Mouse (Mus musculus) heart, postnatal 0 days (tissue): ENCODE data around the gene Tnfrsf21. TPM values are rescaled to one million over a fixed set of nuclear protein-coding genes. Genes with fewer than 3 reads are reported as not detected.

Experiments
- ATAC-seq: fragments of 200-750 bp; cut with Nextera tagmentation; 2 replicates; pipeline ENCODE4 v1.8.0; 2017; ENCODE audit warnings: low read depth, moderate number of reproducible peaks, moderate library complexity; ENCODE audit not compliant: insufficient read depth
- DNase-seq: peaks from one replicate; pipeline ENCODE4 v3.0.0-alpha.2; 2016; ENCODE audit warnings: low spot score
- H3K27ac ChIP-seq: fragments of 300-500 bp; sonication (generic); 2 replicates; pipeline ENCODE4 v1.5.1; 2014; ENCODE audit warnings: low read depth, mild to moderate bottlenecking
- H3K27me3 ChIP-seq: fragments of 300-500 bp; sonication (generic); 2 replicates; pipeline ENCODE4 v1.6.1; 2014; ENCODE audit warnings: low read length, mixed read lengths; ENCODE audit not compliant: control insufficient read depth, insufficient read depth
- H3K36me3 ChIP-seq: fragments of 300-500 bp; sonication (generic); replicated peaks from 2 replicates; pipeline ENCODE4 v1.6.1; 2014; ENCODE audit warnings: low read length, mixed read lengths; ENCODE audit not compliant: control insufficient read depth, insufficient read depth
- H3K4me1 ChIP-seq: fragments of 300-500 bp; sonication (generic); 2 replicates; pipeline ENCODE4 v1.6.1; 2014; ENCODE audit warnings: antibody characterized with exemption; ENCODE audit not compliant: control insufficient read depth, insufficient read depth
- H3K4me2 ChIP-seq: fragments of 300-500 bp; sonication (generic); 2 replicates; pipeline ENCODE4 v1.6.1; 2014; ENCODE audit warnings: low read depth, mild to moderate bottlenecking, low read length, moderate library complexity
- H3K4me3 ChIP-seq: fragments of 300-500 bp; sonication (generic); 2 replicates; pipeline ENCODE4 v1.5.1; 2014; ENCODE audit warnings: low read depth, low read length
- H3K9ac ChIP-seq: fragments of 300-500 bp; sonication (generic); replicated peaks from 2 replicates; pipeline ENCODE4 v1.6.1; 2014; ENCODE audit warnings: low read depth, low read length, mixed read lengths
- H3K9me3 ChIP-seq: fragments of 300-500 bp; sonication (generic); replicated peaks from 2 replicates; pipeline ENCODE4 v1.6.1; 2016; ENCODE audit warnings: low read length; ENCODE audit not compliant: control insufficient read depth
- CTCF ChIP-seq: IDR thresholded peaks from 2 replicates; pipeline ENCODE4 v1.5.1; 2016; ENCODE audit warnings: antibody characterized with exemption, control low read depth, low read depth
- EP300 ChIP-seq: IDR thresholded peaks from 2 replicates; pipeline ENCODE4 v1.6.1; 2016; ENCODE audit warnings: antibody characterized with exemption, low read depth
- WGBS: fragments of 180-500 bp; shearing (Covaris S2); extraction: QIAGEN DNeasy Blood & Tissue Kit; methylation state at CpG from one replicate; pipeline ENCODE4 v1.1.7; 2014; 5-methylcytosine and 5-hydroxymethylcytosine counted together
- polyA plus RNA-seq: library from polyadenylated mRNA; unstranded; fragments of >200 nt; fragmentation: Nextera tagmentation; extraction: Ambion mirVana; gene quantifications from 2 replicates; pipeline ENCODE4 v1.2.1, GENCODE M21; 2015
- total RNA-seq: library from RNA; depleted of rRNA; stranded (reverse); fragments of >200 nt; gene quantifications from 2 replicates; pipeline ENCODE4 v1.2.3, GENCODE M21; 2014; ENCODE audit warnings: low replicate concordance

The Tnfrsf21 gene
- total and polyA plus RNA-seq, 2 experiments from 2014 or later = 6.3 to 8.2 TPM

DNA sequence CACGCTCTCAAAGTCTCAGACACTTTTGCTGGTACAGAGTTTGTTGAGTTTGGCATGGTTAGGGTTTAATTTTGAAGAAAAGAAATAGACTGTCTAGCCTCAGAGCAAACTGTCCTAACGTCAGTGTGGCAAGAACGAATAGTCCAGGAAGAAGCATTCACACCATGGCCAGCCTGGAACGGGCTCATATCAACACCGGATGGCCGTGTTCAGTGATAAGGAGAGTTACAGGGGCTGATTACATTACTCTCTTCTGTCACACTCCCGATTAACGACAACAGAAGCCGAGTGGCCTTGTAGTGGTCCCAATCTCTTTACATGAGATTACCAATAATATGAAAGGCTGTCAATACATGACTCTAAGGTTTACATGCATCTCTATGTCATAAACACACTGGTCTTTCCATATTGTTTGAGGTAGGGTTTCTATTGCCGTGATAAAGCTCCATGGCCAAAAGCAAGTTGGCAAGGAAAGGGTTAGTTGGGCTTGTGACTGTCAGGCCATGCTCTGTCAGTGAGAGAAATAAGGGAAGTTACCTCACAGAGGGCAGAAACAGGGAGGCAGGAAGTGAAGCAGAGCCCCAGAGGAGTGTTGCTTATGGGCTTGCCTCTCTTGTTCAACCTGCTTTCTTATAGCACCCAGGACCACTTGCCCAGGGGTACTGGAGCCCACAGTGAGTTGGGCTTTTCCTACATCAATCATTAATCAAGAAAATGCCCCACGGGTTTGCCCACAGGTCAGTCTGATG is 42.1 kb downstream of the Tnfrsf21 start:
- H3K9ac ChIP-seq = no peak overlapping the region
- H3K9me3 ChIP-seq = no peaks in the 10 kb centered on the region
- H3K27ac ChIP-seq = no peak overlapping the region
- H3K4me2 ChIP-seq = no peak overlapping the region
- TF ChIP-seq CTCF (no peak), EP300 (no peak)
- no peak for ATAC-seq
- DNase-seq = no peak
- no peaks in the 10 kb centered on the region for H3K27me3 ChIP-seq
- 28% methylated on average over 11 of the region's 11 CpGs for WGBS
- H3K4me3 ChIP-seq = no peak overlapping the region
- H3K36me3 ChIP-seq = no peaks in the 10 kb centered on the region
- H3K4me1 ChIP-seq = peaks cover 5% of the 10 kb centered on the region; the same call in 1 of the 2 replicates

DNA sequence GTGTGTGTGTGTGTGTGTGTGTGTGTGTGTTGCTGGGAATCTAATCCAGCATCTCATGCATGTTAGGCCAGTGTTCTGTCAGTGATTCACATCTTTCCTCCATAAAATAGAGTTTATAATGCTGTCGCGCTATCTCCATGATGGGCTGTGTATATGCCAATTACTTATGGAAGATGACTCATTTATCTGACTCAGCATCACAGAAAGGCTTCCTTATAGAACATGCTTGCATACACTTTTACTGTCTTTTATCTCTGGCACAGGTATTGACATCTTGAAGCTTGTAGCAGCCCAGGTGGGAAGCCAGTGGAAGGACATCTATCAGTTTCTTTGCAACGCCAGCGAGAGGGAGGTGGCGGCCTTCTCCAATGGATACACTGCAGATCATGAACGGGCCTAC is 48.4 kb downstream of the Tnfrsf21 start:
- WGBS = 90% methylated on average over 6 of the region's 6 CpGs
- Histone ChIP-seq H3K4me2 (no peak overlapping the region), H3K27me3 (no peaks in the 10 kb centered on the region), H3K4me1 (no peaks in the 10 kb centered on the region), H3K27ac (no peak overlapping the region), H3K4me3 (no peak overlapping the region), H3K36me3 (no peaks in the 10 kb centered on the region), H3K9me3 (no peaks in the 10 kb centered on the region), H3K9ac (no peak overlapping the region)
- no peak for DNase-seq
- TF ChIP-seq EP300 (no peak), CTCF (no peak)
- no peak for ATAC-seq

DNA sequence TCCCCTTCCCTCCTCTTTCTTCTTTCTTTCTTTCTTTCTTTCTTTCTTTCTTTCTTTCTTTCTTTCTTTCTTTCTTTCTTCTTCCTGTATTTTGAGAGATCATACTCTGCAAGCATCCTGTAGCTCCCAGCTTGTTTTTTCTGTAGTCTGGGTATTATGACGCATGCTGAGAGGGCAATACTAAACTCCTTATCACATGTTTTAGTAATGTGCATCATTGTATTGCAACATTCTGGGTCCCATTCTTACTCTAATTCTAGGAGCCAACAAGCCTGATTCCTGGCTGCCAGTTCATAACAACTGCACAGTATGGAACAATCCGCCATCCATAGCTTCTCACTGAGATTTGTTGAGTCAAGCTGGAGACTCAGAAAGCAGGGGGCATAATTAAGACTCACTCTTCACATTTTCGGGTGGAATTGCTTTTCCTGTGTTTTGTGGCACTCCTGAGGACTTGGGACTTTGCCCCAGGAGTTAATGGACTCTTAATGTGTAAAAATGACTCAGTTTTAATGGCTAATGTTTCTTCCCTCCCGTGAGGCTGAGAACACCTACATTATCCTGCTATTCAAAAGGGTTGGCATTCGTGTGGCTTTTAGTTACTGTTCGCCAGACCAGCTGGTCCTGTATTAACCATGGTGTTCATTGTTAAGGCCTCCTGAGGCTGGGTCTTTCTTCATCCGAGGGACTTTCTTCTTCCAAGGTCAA is 52.6 kb downstream of the Tnfrsf21 start:
- H3K36me3 ChIP-seq = no peaks in the 10 kb centered on the region
- ATAC-seq (no peak), DNase-seq (no peak)
- no peaks in the 10 kb centered on the region for H3K9me3 ChIP-seq
- no peaks in the 10 kb centered on the region for H3K27me3 ChIP-seq
- H3K9ac ChIP-seq = no peak overlapping the region
- no peak overlapping the region for H3K4me2 ChIP-seq
- TF ChIP-seq CTCF (no peak), EP300 (no peak)
- H3K4me3 ChIP-seq = no peak overlapping the region
- no peak overlapping the region for H3K27ac ChIP-seq
- WGBS = 82% methylated on average over 7 of the region's 7 CpGs
- no peaks in the 10 kb centered on the region for H3K4me1 ChIP-seq

DNA sequence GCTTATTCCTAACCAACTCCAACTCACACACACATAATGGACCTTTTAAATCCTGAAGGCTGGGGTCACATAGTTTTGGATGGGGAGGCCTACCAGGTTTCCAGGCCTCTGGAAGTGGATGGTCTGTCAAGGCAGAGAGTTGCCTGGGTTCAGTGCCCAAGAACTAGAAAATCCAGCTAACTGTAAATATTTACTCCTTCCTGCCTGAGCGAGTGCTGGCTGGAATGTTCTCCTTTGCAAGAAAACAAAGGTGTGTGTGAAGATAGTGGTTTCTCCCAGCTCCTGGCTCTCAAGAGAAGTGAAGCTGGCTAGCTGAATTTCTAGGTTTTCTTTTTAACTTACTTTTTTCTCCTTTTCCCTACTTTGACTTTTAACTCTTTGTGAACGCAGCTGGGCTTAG is 54.6 kb downstream of the Tnfrsf21 start:
- DNase-seq (no peak), ATAC-seq (no peak)
- H3K36me3 ChIP-seq = no peaks in the 10 kb centered on the region
- no peak overlapping the region for H3K9ac ChIP-seq
- H3K27ac ChIP-seq = no peak overlapping the region
- no peak overlapping the region for H3K4me3 ChIP-seq
- H3K9me3 ChIP-seq = no peaks in the 10 kb centered on the region
- no peak for TF ChIP-seq EP300
- no peak for TF ChIP-seq CTCF
- 89% methylated on average over 2 of the region's 2 CpGs for WGBS
- no peaks in the 10 kb centered on the region for H3K4me1 ChIP-seq
- H3K27me3 ChIP-seq = no peaks in the 10 kb centered on the region
- no peak overlapping the region for H3K4me2 ChIP-seq

DNA sequence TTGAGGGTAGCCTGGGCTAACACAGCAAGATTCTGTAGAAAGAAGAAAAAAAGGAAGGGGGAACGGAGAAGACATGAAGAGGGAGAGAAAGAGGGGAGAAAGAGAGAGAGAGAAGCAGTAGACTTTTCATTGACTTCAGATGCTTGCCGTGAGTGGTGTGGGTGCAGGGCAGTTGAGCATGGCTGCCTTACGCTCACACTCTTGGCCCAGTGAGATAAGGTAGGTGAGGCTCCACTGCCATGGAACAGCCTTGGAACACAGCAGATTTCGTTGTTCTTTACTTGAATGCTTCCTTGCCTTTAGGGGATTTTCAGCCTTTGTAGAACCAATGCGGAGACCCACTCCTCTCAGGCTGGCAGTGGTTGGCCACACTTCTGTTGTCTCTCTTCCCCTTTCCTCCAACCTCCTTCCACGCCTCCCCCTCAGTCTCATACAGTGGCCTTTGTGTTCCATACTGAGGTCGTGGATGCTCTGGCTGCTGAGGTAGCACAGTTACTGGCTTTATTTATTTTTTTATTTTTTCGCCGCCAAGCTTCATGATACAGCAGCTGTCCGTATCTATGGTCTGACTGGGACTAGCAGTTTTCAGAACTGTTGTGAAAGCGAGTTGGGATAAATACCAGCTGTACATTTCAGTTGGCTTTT is 55.9 kb downstream of the Tnfrsf21 start:
- no peak for TF ChIP-seq EP300
- TF ChIP-seq CTCF = no peak
- no peak for DNase-seq

More for the DNA sequence above, 55.9 kb downstream of the Tnfrsf21 start:
- WGBS = 66% methylated on average over 11 of the region's 11 CpGs
- Histone ChIP-seq H3K9me3 (no peaks in the 10 kb centered on the region), H3K4me2 (no peak overlapping the region), H3K9ac (no peak overlapping the region), H3K27me3 (no peaks in the 10 kb centered on the region), H3K36me3 (no peaks in the 10 kb centered on the region), H3K27ac (no peak overlapping the region), H3K4me1 (no peaks in the 10 kb centered on the region), H3K4me3 (no peak overlapping the region)
- no peak; the same call in 1 of the 2 replicates for ATAC-seq
